Mouse (Mus musculus) heart, embryonic 15.5 days (tissue): Measurements from ENCODE around the gene C8g. TPM values are rescaled to one million over a fixed set of nuclear protein-coding genes. Genes with fewer than 3 reads are reported as not detected.

Experiments
- ATAC-seq: fragments of 200-750 bp; cut with Nextera tagmentation; replicated peaks from 2 replicates; pipeline ENCODE4 v1.8.0; 2017; ENCODE audit warnings: low read depth, moderate TSS enrichment; ENCODE audit not compliant: insufficient number of reproducible peaks, insufficient read depth, low FRiP score
- H3K27ac ChIP-seq: fragments of 300-500 bp; sonication (generic); 2 replicates; pipeline ENCODE4 v1.5.1; 2015; ENCODE audit warnings: mild to moderate bottlenecking, inconsistent platforms
- H3K27me3 ChIP-seq: fragments of 300-500 bp; sonication (generic); 2 replicates; pipeline ENCODE4 v1.6.1; 2015; ENCODE audit warnings: inconsistent platforms
- H3K36me3 ChIP-seq: fragments of 300-500 bp; sonication (generic); 2 replicates; pipeline ENCODE4 v1.6.1; 2015; ENCODE audit warnings: mild to moderate bottlenecking, inconsistent platforms
- H3K4me1 ChIP-seq: fragments of 300-500 bp; sonication (generic); replicated peaks from 2 replicates; pipeline ENCODE4 v1.6.1; 2015; ENCODE audit warnings: inconsistent platforms
- H3K4me2 ChIP-seq: fragments of 300-500 bp; sonication (generic); 2 replicates; pipeline ENCODE4 v1.6.1; 2015; ENCODE audit warnings: inconsistent platforms, mild to moderate bottlenecking, moderate library complexity
- H3K4me3 ChIP-seq: fragments of 300-500 bp; sonication (generic); 2 replicates; pipeline ENCODE4 v1.5.1; 2015; ENCODE audit warnings: mild to moderate bottlenecking, inconsistent platforms
- H3K9ac ChIP-seq: fragments of 300-500 bp; sonication (generic); 2 replicates; pipeline ENCODE4 v1.6.1; 2015; ENCODE audit warnings: mild to moderate bottlenecking, inconsistent platforms
- H3K9me3 ChIP-seq: fragments of 300-500 bp; sonication (generic); replicated peaks from 2 replicates; pipeline ENCODE4 v1.6.1; 2016; ENCODE audit warnings: inconsistent platforms
- WGBS: fragments of 180-500 bp; shearing (Covaris S2); methylation state at CpG from one replicate; pipeline ENCODE4 v1.1.7; 2015; ENCODE audit warnings: mixed read lengths; 5-methylcytosine and 5-hydroxymethylcytosine counted together
- polyA plus RNA-seq: library from polyadenylated mRNA; unstranded; fragments of >200 nt; fragmentation: Nextera tagmentation; extraction: Ambion mirVana; gene quantifications from 2 replicates; pipeline ENCODE4 v1.2.1, GENCODE M21; 2015

The C8g gene
- 3.5 and 5.0 TPM in 2 replicates for polyA plus RNA-seq

DNA sequence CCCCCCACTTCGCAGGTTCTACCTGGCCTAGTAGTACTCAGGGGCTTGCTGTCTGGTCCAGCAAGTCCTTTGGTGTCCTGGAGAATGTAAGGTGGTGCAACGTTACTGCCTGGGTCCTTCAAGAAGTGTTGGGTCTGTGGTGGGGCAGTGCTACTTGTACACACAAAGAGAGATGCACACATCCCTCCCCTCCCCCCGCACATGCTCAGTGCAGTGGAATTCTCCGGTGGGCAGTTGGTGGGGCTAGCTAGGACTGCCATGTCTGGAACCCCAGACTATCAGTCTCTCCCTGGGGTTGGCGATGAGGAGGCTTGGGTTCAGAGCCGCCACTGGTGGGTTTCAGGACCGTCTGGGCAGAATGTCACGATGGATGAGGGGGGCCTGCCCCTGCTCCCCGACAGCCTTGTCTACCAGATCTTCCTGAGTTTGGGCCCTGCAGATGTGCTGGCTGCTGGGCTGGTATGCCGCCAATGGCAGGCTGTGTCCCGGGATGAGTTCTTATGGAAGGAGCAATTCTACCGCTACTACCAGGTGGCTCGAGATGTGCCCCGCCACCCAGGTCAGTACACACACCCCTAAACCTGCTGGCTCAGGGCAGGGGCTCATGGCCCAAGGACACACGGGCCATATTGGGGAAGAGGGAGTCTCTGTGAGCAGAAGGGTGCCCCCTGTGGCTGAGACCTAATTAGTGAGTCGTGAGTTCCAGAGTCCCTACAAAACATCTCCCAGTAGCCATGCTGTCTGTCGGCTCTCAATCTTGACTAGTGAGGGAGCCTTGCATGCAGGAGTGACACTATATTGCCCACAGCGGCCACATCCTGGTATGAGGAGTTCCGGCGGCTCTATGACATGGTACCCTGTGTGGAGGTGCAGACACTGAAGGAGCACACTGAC lies at the start of gene C8g:
TSS of gene C8g (minus strand) at position 127 of the 894 bp plus-strand sequence.
- H3K4me2 ChIP-seq, result peak within 1 kb of the TSS; percentile 91
- 75% methylated on average over 20 of the region's 20 CpGs for WGBS
- H3K9ac ChIP-seq, result peak within 1 kb of the TSS; percentile 91
- no peaks in the 10 kb centered on the region for H3K9me3 ChIP-seq
- H3K4me3 ChIP-seq, result peak within 1 kb of the TSS; percentile 64
- peak within 1 kb of the TSS; percentile 51 for H3K27ac ChIP-seq
- no peaks in the 10 kb centered on the region for H3K27me3 ChIP-seq
- peaks cover 21% of the 10 kb centered on the region for H3K36me3 ChIP-seq
- no peak for ATAC-seq
- H3K4me1 ChIP-seq, result peaks cover 20% of the 10 kb centered on the region

DNA sequence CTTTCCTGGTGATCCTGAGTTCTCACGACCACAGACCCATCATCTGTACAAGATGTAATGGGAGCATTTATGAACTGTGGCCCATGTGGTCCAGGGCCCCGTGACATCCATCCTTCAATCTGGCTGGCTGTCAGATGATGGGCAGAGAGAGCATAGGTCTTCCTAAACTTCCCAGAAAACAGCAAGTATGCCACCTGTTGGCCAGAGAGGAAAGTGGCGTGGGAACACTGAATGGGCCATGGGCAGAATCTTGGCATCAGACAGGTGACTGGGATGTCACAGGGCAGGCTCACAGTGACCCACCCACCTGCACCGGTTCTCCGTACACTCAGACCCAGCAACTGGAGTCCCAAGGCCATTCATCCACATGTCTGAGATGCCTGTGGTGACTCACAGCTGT lies 49.7 kb upstream of the C8g start:
- Histone ChIP-seq H3K36me3 (no peaks in the 10 kb centered on the region), H3K27ac (no peak overlapping the region), H3K4me2 (no peak overlapping the region), H3K9ac (no peak overlapping the region), H3K27me3 (no peaks in the 10 kb centered on the region), H3K9me3 (no peaks in the 10 kb centered on the region), H3K4me3 (no peak overlapping the region), H3K4me1 (peaks cover 3% of the 10 kb centered on the region)
- 25% methylated on average over 5 of the region's 5 CpGs for WGBS
- no peak for ATAC-seq

GRCm38 (mm10) chr2:25549021-25549991 lies 47.8 kb upstream of the C8g start:
- no peaks in the 10 kb centered on the region for H3K9me3 ChIP-seq
- no peak overlapping the region for H3K4me3 ChIP-seq
- H3K4me1 ChIP-seq, result peaks cover 16% of the 10 kb centered on the region
- no peaks in the 10 kb centered on the region for H3K27me3 ChIP-seq
- H3K36me3 ChIP-seq, result no peaks in the 10 kb centered on the region
- H3K4me2 ChIP-seq, result no peak overlapping the region
- H3K27ac ChIP-seq, result no peak overlapping the region
- no peak overlapping the region for H3K9ac ChIP-seq
- no peak for ATAC-seq
- WGBS, result 66% methylated on average over 9 of the region's 9 CpGs

DNA sequence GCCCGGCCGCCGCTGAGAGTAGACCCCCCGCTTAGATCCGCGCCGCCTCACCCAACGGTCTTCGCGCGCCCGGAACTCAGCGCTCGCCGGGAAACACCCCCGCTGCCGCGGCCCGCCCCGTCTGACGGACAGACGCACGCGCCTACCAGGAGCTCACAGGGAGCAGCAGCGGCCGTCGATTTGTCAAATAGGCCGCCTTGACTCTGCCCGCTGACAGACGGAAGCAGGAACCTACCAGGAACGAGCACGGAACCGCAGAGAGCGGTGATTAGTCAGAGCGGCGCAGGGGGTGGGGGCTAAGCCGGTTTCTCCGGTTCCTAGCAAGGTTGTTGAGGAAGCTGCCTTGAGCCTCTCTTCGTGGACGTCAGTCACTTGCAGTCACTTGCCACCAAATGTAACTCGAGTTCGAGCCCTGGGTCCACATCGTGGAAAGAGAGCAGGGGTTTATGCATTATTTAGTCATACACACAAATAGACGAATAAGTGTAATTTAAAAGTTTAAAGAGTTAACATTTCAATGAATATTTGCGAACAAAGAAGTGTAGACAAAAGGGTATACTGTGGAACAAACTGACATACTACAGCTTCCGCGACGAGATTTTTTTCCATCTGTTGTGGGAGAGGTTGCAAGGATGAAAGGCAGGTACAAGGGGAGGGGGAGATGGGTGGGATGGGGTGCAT lies 45.4 kb upstream of the C8g start, which contains the start of gene Traf2:
TSS of gene Traf2 (minus strand) at position 130 of the 681 bp plus-strand sequence.
- Histone ChIP-seq H3K4me3 (peak within 1 kb of the TSS; percentile 74), H3K27me3 (no peaks in the 10 kb centered on the region), H3K36me3 (no peaks in the 10 kb centered on the region), H3K9ac (peak within 1 kb of the TSS; percentile 78), H3K4me1 (peaks cover 16% of the 10 kb centered on the region), H3K27ac (peak within 1 kb of the TSS; percentile 83), H3K9me3 (no peaks in the 10 kb centered on the region), H3K4me2 (peak within 1 kb of the TSS; percentile 76)
- WGBS, result 2% methylated on average over 48 of the region's 48 CpGs
- peak; percentile 98 for ATAC-seq

DNA sequence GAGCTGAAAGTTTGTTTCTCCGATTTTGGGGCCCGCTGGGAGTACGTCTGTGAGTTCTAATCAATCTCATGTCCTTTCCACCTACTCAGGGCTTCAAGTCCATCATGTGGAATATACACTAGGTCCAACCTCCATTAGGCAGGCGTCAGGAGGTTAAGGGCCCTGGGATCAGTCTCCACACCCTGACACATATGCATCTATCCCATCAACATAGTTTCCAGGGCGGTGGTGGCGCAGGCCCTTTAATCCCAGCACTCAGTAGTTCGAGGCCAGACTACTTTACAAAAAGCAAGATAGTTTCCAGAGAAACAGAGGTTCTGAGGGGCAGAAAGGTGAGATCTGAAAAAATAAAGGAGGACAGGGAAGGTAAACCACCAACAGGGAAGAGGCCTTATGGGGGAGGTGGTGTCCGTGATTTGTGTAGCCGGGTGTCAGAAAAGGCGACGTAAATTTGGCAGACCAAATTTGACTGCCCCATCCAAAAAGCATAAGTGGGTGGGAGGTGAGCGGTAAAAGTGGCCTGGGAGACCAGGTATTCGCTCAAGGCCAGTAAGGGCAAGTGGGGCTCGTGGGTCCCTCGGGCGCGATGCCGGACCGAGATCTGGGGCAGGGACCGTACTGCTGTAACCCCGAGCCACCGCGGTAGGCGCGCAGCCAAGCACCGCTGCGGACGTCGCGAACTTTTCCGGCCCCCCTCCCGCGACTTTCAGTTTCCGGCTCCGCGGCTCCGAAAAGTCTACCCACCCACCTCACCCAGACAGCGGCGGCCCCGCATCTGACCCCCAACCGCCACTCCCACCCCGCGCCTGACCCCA lies 44.7 kb upstream of the C8g start:
- peak overlapping the region; percentile 74 for H3K4me3 ChIP-seq

GRCm38 (mm10) chr2:25541644-25542367 lies 40.3 kb upstream of the C8g start:
- Histone ChIP-seq H3K27ac (no peak overlapping the region), H3K4me2 (no peak overlapping the region), H3K4me1 (peaks cover 13% of the 10 kb centered on the region), H3K4me3 (no peak overlapping the region), H3K9ac (no peak overlapping the region), H3K36me3 (peaks cover 13% of the 10 kb centered on the region; the same call in 1 of the 2 replicates), H3K27me3 (no peaks in the 10 kb centered on the region), H3K9me3 (no peaks in the 10 kb centered on the region)
- WGBS, result 84% methylated on average over 10 of the region's 10 CpGs
- ATAC-seq, result no peak

More for the DNA sequence above, 44.7 kb upstream of the C8g start:
- H3K27me3 ChIP-seq, result no peaks in the 10 kb centered on the region
- H3K9me3 ChIP-seq, result no peaks in the 10 kb centered on the region
- WGBS, result 5% methylated on average over 43 of the region's 43 CpGs
- H3K36me3 ChIP-seq, result no peaks in the 10 kb centered on the region
- H3K9ac ChIP-seq, result peak overlapping the region; percentile 78
- peak overlapping the region; percentile 76 for H3K4me2 ChIP-seq
- peaks cover 16% of the 10 kb centered on the region for H3K4me1 ChIP-seq
- peak; percentile 68 for ATAC-seq
- peak overlapping the region; percentile 83 for H3K27ac ChIP-seq

DNA sequence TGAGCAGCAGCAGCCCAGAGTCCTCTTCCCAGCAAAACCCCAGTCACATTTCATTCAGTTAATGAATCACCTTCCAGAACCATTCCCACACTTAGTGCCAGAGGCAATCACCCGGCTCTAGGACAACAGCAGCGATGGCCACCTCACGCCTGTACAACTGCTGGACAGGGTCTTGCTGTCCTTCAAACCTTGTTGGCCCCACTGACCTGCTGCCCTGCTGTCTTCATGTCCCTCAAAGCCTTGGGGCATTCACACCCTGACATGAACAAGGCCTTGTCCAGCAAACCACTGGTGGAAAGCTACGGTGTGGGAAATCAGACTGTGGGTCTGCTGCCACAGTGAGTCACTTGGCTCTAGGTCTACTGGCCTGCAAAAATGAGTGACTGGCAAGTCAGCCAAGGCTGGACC lies 39.0 kb upstream of the C8g start:
- no peak for ATAC-seq
- Histone ChIP-seq H3K9me3 (no peaks in the 10 kb centered on the region), H3K4me2 (no peak overlapping the region), H3K4me1 (peaks cover 9% of the 10 kb centered on the region), H3K9ac (no peak overlapping the region), H3K4me3 (no peak overlapping the region), H3K27me3 (no peaks in the 10 kb centered on the region), H3K27ac (no peak overlapping the region), H3K36me3 (peaks cover 23% of the 10 kb centered on the region)
- 95% methylated on average over 4 of the region's 4 CpGs for WGBS

- peaks cover 9% of the 10 kb centered on the region; the same call in 1 of the 2 replicates for H3K4me1 ChIP-seq
- no peak overlapping the region for H3K9ac ChIP-seq
- ATAC-seq, result no peak
- H3K27me3 ChIP-seq, result no peaks in the 10 kb centered on the region
- H3K36me3 ChIP-seq, result peaks cover 30% of the 10 kb centered on the region
- WGBS, result 66% methylated on average over 8 of the region's 8 CpGs
- no peak overlapping the region for H3K4me2 ChIP-seq
- H3K4me3 ChIP-seq, result no peak overlapping the region
- no peak overlapping the region for H3K27ac ChIP-seq
- no peaks in the 10 kb centered on the region for H3K9me3 ChIP-seq
Observed at GRCm38 (mm10) chr2:25536531-25536930, 35.0 kb upstream of the C8g start.

GRCm38 (mm10) chr2:25534866-25535182 lies 33.3 kb upstream of the C8g start:
- peaks cover 47% of the 10 kb centered on the region for H3K36me3 ChIP-seq
- 92% methylated on average over 2 of the region's 2 CpGs for WGBS
- H3K27ac ChIP-seq, result peak overlapping the region; percentile 31; the same call in 1 of the 2 replicates

More at GRCm38 (mm10) chr2:25534866-25535182, 33.3 kb upstream of the C8g start:
- H3K4me2 ChIP-seq, result no peak overlapping the region
- no peaks in the 10 kb centered on the region for H3K9me3 ChIP-seq
- no peaks in the 10 kb centered on the region for H3K27me3 ChIP-seq
- no peak overlapping the region for H3K9ac ChIP-seq
- no peak for ATAC-seq
- H3K4me1 ChIP-seq, result peaks cover 9% of the 10 kb centered on the region; the same call in 1 of the 2 replicates
- no peak overlapping the region for H3K4me3 ChIP-seq
